Mouse (Mus musculus) heart, postnatal 25 days (tissue): ENCODE measurements around the gene Gm5142. TPM values are rescaled to one million over a fixed set of nuclear protein-coding genes. Genes with fewer than 3 reads are reported as not detected.

Source experiments
- total RNA-seq, 2 experiments: library from RNA; stranded (reverse); gene quantifications; 2 replicates each; pipeline ENCODE4 v1.2.3; 2021

Gene Gm5142
- total RNA-seq, 2 experiments from 2014 or later, result not detected

Other genes with a start within 250 kb of the Gm5142 start
- not detected for gene 1700129C05Rik, start 35.9 kb downstream of the Gm5142 start, total RNA-seq
- gene Rcbtb1, start 22.5 kb upstream of the Gm5142 start, total RNA-seq, result 10 to 100 TPM; 11.0 to 11.5 TPM
- gene Gm6904, start 81.5 kb upstream of the Gm5142 start, total RNA-seq, result not detected
- gene Phf11a, start 118.8 kb upstream of the Gm5142 start, total RNA-seq, result under 1 TPM in 1 of 2 experiments, not detected in 1; 0.34 TPM
- 1 to 10 TPM in 1 of 2 experiments, under 1 TPM in 1; 0.88 to 1.3 TPM for gene Phf11b, start 162.6 kb upstream of the Gm5142 start, total RNA-seq
- gene Phf11d, start 186.7 kb upstream of the Gm5142 start, total RNA-seq, result 1 to 10 TPM; 6.9 to 8.3 TPM
- gene Phf11c, start 216.6 kb upstream of the Gm5142 start, total RNA-seq, result 1 to 10 TPM in 1 of 2 experiments, under 1 TPM in 1; 0.64 to 1.1 TPM